Mouse (Mus musculus): ENCODE data around the gene Reep6. TPM values are rescaled to one million over a fixed set of nuclear protein-coding genes. Genes with fewer than 3 reads are reported as not detected.
A peak's percentile ranks its signal among the peaks of the same experiment; 100 is the strongest.

Reep6 gene
- polyA plus RNA-seq, 1 experiment from 2014 or later: 255 TPM

- WGBS: 1% methylated on average over 34 of the region's 34 CpGs
- Histone ChIP-seq H3K4me3 (ENCODE audit: low read length) (peak overlapping the region; percentile 38), H3K9me3 (ENCODE audit: control insufficient read depth, low read length) (no peaks in the 10 kb centered on the region), H3K36me3 (ENCODE audit: control insufficient read depth, insufficient read depth, low read length) (no peaks in the 10 kb centered on the region), H3K27ac (ENCODE audit: low read length) (no peak overlapping the region), H3K27me3 (replicated peaks; ENCODE audit: control insufficient read depth, insufficient read depth, low read length) (peaks cover 41% of the 10 kb centered on the region), H3K4me1 (ENCODE audit: control insufficient read depth, insufficient read depth, low read length) (peaks cover 14% of the 10 kb centered on the region), H3K9ac (ENCODE audit: low read depth, low read length) (peak overlapping the region; percentile 24; the same call in 1 of the 2 replicates), H3K4me2 (ENCODE audit: low read depth, low read length) (peak overlapping the region; percentile 48)
- ATAC-seq: no peak
Observed at GRCm38 (mm10) chr10:80356737-80357136, 27.0 kb downstream of the Reep6 start.

GRCm38 (mm10) chr10:80357336-80357735 lies 27.6 kb downstream of the Reep6 start:
- H3K4me2 ChIP-seq (ENCODE audit: low read depth, low read length): peak overlapping the region; percentile 64; the same call in 1 of the 2 replicates
- no peaks in the 10 kb centered on the region for H3K36me3 ChIP-seq (ENCODE audit: control insufficient read depth, insufficient read depth, low read length)
- no peak overlapping the region for H3K27ac ChIP-seq (ENCODE audit: low read length)
- no peak overlapping the region for H3K9ac ChIP-seq (ENCODE audit: low read depth, low read length)
- peaks cover 41% of the 10 kb centered on the region for H3K27me3 ChIP-seq (replicated peaks; ENCODE audit: control insufficient read depth, insufficient read depth, low read length)
- no peak overlapping the region for H3K4me3 ChIP-seq (ENCODE audit: low read length)
- no peaks in the 10 kb centered on the region for H3K9me3 ChIP-seq (ENCODE audit: control insufficient read depth, low read length)
- WGBS: 32% methylated on average over 7 of the region's 7 CpGs
- H3K4me1 ChIP-seq (ENCODE audit: control insufficient read depth, insufficient read depth, low read length): peaks cover 14% of the 10 kb centered on the region
- ATAC-seq: peak; percentile 16; the same call in 1 of the 2 replicates

DNA sequence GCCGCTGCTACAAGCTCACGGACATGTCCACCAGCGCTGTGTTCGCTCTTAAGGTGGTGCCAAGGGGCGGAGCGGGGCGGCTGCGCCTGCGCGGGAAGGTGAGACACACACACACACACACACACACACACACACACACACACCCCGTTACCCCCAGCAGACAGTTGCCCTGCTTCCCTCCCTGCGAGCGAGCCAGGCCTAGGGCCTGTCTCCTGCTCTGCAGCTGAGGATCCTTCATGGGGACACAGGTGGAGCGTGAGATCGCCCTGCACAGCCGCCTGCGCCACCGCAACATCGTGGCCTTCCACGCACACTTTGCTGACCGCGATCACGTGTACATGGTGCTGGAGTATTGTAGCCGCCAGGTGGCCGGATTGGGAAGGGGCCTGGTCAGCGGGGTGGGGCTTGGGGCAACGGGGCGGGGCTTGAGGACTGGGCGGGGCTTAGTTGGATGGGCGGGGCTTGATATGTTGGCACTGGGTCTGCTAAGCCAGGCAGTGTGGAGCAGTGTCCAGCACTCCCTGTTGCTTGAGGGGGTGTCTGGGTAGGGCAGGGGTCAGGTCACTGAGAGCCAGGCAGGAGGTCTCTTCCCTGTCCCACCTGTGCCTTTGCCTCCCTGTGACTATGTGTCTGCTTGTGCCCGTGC lies 28.4 kb downstream of the Reep6 start:
- Histone ChIP-seq H3K36me3 (ENCODE audit: control insufficient read depth, insufficient read depth, low read length) (no peaks in the 10 kb centered on the region), H3K4me3 (ENCODE audit: low read length) (peak overlapping the region; percentile 37), H3K4me1 (ENCODE audit: control insufficient read depth, insufficient read depth, low read length) (peaks cover 14% of the 10 kb centered on the region), H3K9me3 (ENCODE audit: control insufficient read depth, low read length) (no peaks in the 10 kb centered on the region), H3K9ac (ENCODE audit: low read depth, low read length) (peak overlapping the region; percentile 58), H3K27ac (ENCODE audit: low read length) (no peak overlapping the region), H3K4me2 (ENCODE audit: low read depth, low read length) (peak overlapping the region; percentile 64), H3K27me3 (replicated peaks; ENCODE audit: control insufficient read depth, insufficient read depth, low read length) (peaks cover 41% of the 10 kb centered on the region)
- 6% methylated on average over 31 of the region's 31 CpGs for WGBS
- ATAC-seq: peak; percentile 41

DNA sequence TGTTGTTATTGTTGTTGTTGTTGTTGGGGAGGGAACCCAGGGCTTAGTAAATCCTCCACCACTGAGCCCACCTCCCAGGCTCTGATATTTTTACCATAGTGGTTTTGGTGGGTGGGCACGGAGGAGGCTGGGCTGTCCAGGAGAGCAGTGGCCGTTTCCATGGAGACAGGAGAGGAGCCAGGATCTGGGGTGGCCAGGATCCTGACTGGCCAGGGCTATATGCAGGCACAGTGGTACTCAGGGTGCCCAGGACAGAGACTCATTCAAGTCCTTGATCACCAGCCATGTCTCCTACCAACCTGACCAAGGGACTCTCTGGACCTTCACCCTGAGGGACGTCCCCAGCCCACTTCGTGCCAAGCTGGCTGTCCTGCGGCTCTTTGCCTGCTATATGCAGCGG lies 34.0 kb downstream of the Reep6 start:
- 47% methylated on average over 6 of the region's 6 CpGs for WGBS
- Histone ChIP-seq H3K27ac (ENCODE audit: low read length) (no peak overlapping the region), H3K4me3 (ENCODE audit: low read length) (no peak overlapping the region), H3K4me1 (ENCODE audit: control insufficient read depth, insufficient read depth, low read length) (no peaks in the 10 kb centered on the region), H3K4me2 (ENCODE audit: low read depth, low read length) (no peak overlapping the region), H3K9me3 (ENCODE audit: control insufficient read depth, low read length) (no peaks in the 10 kb centered on the region), H3K36me3 (ENCODE audit: control insufficient read depth, insufficient read depth, low read length) (no peaks in the 10 kb centered on the region), H3K27me3 (replicated peaks; ENCODE audit: control insufficient read depth, insufficient read depth, low read length) (peaks cover 7% of the 10 kb centered on the region; the same call in 1 of the 2 replicates), H3K9ac (ENCODE audit: low read depth, low read length) (no peak overlapping the region)
- no peak for ATAC-seq

DNA sequence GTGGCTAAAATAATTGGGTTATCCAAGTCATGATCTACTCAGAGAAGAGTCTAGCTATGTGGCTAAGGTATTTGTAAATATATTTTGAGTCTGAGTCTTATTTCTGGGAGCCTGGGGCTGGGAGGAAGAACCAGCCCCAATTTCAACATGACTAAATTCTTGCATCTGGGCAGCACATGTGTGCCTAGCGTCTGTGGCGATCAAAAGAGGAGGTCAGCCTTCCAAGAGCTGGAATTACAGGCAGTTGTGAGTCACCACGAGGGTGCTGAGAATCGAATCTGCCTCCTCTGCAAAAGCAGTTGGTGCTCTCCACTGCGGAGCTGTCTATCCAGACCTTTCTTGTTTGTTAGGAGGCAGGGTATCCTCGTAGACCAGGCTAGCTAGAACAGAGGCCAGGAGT lies 36.0 kb downstream of the Reep6 start:
- Histone ChIP-seq H3K9me3 (ENCODE audit: control insufficient read depth, low read length) (no peaks in the 10 kb centered on the region), H3K9ac (ENCODE audit: low read depth, low read length) (no peak overlapping the region), H3K27ac (ENCODE audit: low read length) (no peak overlapping the region), H3K27me3 (replicated peaks; ENCODE audit: control insufficient read depth, insufficient read depth, low read length) (0 out of 2 replicates have a peak, but pooled peaks cover 4% of the 10 kb centered on the region), H3K4me1 (ENCODE audit: control insufficient read depth, insufficient read depth, low read length) (no peaks in the 10 kb centered on the region), H3K36me3 (ENCODE audit: control insufficient read depth, insufficient read depth, low read length) (no peaks in the 10 kb centered on the region), H3K4me2 (ENCODE audit: low read depth, low read length) (no peak overlapping the region), H3K4me3 (ENCODE audit: low read length) (no peak overlapping the region)
- no peak for ATAC-seq
- 65% methylated on average over 6 of the region's 6 CpGs for WGBS

DNA sequence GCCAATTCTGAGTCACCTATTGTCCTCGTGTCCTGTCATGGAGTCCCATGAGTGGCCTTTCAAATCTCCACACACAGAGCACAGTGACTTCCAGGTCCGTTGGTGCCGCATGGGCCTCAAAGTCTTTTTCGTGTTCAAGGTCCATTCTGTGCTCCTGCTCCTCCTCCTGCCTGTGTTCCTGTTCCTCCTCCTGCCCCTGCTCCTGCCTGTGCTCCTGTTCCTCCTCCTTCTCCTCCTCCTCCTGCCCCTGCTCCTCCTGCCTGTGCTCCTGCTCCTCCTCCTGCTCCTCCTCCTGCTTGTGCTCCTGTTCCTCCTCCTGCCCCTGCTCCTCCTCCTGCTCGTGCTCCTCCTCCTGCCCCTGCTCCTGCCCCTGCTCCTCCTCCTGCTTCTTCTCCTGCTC lies 38.2 kb downstream of the Reep6 start:
- WGBS: 51% methylated on average over 5 of the region's 5 CpGs
- Histone ChIP-seq H3K4me1 (ENCODE audit: control insufficient read depth, insufficient read depth, low read length) (peaks cover 4% of the 10 kb centered on the region; the same call in 1 of the 2 replicates), H3K27me3 (replicated peaks; ENCODE audit: control insufficient read depth, insufficient read depth, low read length) (0 out of 2 replicates have a peak, but pooled peaks cover 4% of the 10 kb centered on the region), H3K4me2 (ENCODE audit: low read depth, low read length) (no peak overlapping the region), H3K9me3 (ENCODE audit: control insufficient read depth, low read length) (no peaks in the 10 kb centered on the region), H3K27ac (ENCODE audit: low read length) (no peak overlapping the region), H3K4me3 (ENCODE audit: low read length) (no peak overlapping the region), H3K36me3 (ENCODE audit: control insufficient read depth, insufficient read depth, low read length) (no peaks in the 10 kb centered on the region), H3K9ac (ENCODE audit: low read depth, low read length) (no peak overlapping the region)
- 0 out of 2 replicates have a peak, but pooled peaks have one; percentile 29 for ATAC-seq

- Histone ChIP-seq H3K27ac (ENCODE audit: low read length) (no peak overlapping the region), H3K9me3 (ENCODE audit: control insufficient read depth, low read length) (no peaks in the 10 kb centered on the region), H3K4me2 (ENCODE audit: low read depth, low read length) (no peak overlapping the region), H3K27me3 (replicated peaks; ENCODE audit: control insufficient read depth, insufficient read depth, low read length) (0 out of 2 replicates have a peak, but pooled peaks cover 4% of the 10 kb centered on the region), H3K4me1 (ENCODE audit: control insufficient read depth, insufficient read depth, low read length) (peaks cover 4% of the 10 kb centered on the region; the same call in 1 of the 2 replicates), H3K4me3 (ENCODE audit: low read length) (no peak overlapping the region), H3K36me3 (ENCODE audit: control insufficient read depth, insufficient read depth, low read length) (no peaks in the 10 kb centered on the region), H3K9ac (ENCODE audit: low read depth, low read length) (no peak overlapping the region)
- ATAC-seq: no peak
- WGBS: 89% methylated on average over 6 of the region's 6 CpGs
Observed at GRCm38 (mm10) chr10:80368392-80368791, 38.6 kb downstream of the Reep6 start.

GRCm38 (mm10) chr10:80369995-80370747 lies 40.4 kb downstream of the Reep6 start:
- WGBS: 77% methylated on average over 21 of the region's 21 CpGs
- Histone ChIP-seq H3K9me3 (ENCODE audit: control insufficient read depth, low read length) (no peaks in the 10 kb centered on the region), H3K27ac (ENCODE audit: low read length) (no peak overlapping the region), H3K4me1 (ENCODE audit: control insufficient read depth, insufficient read depth, low read length) (peaks cover 4% of the 10 kb centered on the region; the same call in 1 of the 2 replicates), H3K9ac (ENCODE audit: low read depth, low read length) (no peak overlapping the region), H3K27me3 (replicated peaks; ENCODE audit: control insufficient read depth, insufficient read depth, low read length) (no peaks in the 10 kb centered on the region), H3K36me3 (ENCODE audit: control insufficient read depth, insufficient read depth, low read length) (no peaks in the 10 kb centered on the region), H3K4me3 (ENCODE audit: low read length) (no peak overlapping the region), H3K4me2 (ENCODE audit: low read depth, low read length) (no peak overlapping the region)
- ATAC-seq: no peak

DNA sequence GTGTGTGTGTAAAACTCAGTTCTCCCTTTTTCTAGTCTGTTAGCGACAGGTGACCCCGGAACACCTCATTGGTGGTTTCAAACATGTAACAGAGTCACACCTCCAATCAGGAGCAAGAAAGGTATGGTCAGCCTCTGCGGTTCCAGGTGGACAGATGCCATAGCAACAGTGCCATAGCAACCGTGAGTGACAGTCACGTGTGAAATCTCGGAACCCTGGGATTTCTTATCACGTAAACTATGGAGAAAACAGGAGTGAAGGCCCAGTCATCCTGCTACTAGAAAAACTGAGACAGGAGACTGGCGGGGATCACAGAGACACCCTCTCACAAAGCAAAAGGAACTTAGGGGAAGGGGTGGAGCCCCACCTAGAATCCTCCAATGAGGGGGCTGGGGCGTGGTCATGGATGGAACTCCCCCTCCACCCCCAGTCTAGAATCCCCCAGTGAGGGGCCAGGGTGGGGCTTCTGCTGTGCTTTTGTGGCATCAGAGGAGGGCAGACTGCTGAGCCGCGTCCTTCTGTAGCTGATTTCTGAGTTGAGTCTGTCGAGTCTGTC lies 41.7 kb downstream of the Reep6 start:
- Histone ChIP-seq H3K4me1 (ENCODE audit: control insufficient read depth, insufficient read depth, low read length) (peaks cover 4% of the 10 kb centered on the region; the same call in 1 of the 2 replicates), H3K36me3 (ENCODE audit: control insufficient read depth, insufficient read depth, low read length) (no peaks in the 10 kb centered on the region), H3K4me2 (ENCODE audit: low read depth, low read length) (peak overlapping the region; percentile 36; the same call in 1 of the 2 replicates), H3K27me3 (replicated peaks; ENCODE audit: control insufficient read depth, insufficient read depth, low read length) (no peaks in the 10 kb centered on the region), H3K27ac (ENCODE audit: low read length) (no peak overlapping the region), H3K9ac (ENCODE audit: low read depth, low read length) (peak overlapping the region; percentile 36; the same call in 1 of the 2 replicates), H3K4me3 (ENCODE audit: low read length) (peak overlapping the region; percentile 21), H3K9me3 (ENCODE audit: control insufficient read depth, low read length) (no peaks in the 10 kb centered on the region)
- ATAC-seq: peak; percentile 55
- 7% methylated on average over 12 of the region's 12 CpGs for WGBS
